Mouse (Mus musculus) kidney, adult 8-10 months (tissue): ENCODE measurements around the gene Tns1.

Experiments
- DNase-seq, 2 experiments: peaks; one replicate each; pipeline ENCODE4 v3.0.0; 2022

Tns1 gene

GRCm38 (mm10) chr1:73985611-73986010, 138.6 kb downstream of the Tns1 start:
- DNase-seq: no peak

GRCm38 (mm10) chr1:73979214-73979613, 145.0 kb downstream of the Tns1 start:
- DNase-seq: no peak

GRCm38 (mm10) chr1:73978576-73978975, 145.7 kb downstream of the Tns1 start:
- no peak for DNase-seq

GRCm38 (mm10) chr1:73973992-73974391, 150.3 kb downstream of the Tns1 start:
- no peak for DNase-seq

- DNase-seq: no peak
These were observed 151.5 kb downstream of the Tns1 start for GRCm38 (mm10) chr1:73972726-73973125.

GRCm38 (mm10) chr1:73970161-73970730, 154.0 kb downstream of the Tns1 start:
- DNase-seq: no peak

- peak; percentile 58 to 65 for DNase-seq
These were observed 155.3 kb downstream of the Tns1 start for GRCm38 (mm10) chr1:73968712-73969511.

GRCm38 (mm10) chr1:73966411-73967238, 157.6 kb downstream of the Tns1 start:
- DNase-seq: peak; percentile 73 to 82

- DNase-seq: no peak
These were observed 160.0 kb downstream of the Tns1 start for GRCm38 (mm10) chr1:73964151-73964743.

GRCm38 (mm10) chr1:73963626-73964025, 160.6 kb downstream of the Tns1 start:
- DNase-seq: peak; percentile 73 to 78

- DNase-seq: peak; percentile 80 to 82
These were observed 161.4 kb downstream of the Tns1 start for GRCm38 (mm10) chr1:73962668-73963371.

GRCm38 (mm10) chr1:73962049-73962448, 162.2 kb downstream of the Tns1 start:
- DNase-seq: no peak

- DNase-seq: no peak
These were observed 164.5 kb downstream of the Tns1 start for GRCm38 (mm10) chr1:73959758-73960157.

GRCm38 (mm10) chr1:73959344-73959743, 164.9 kb downstream of the Tns1 start:
- no peak for DNase-seq

- no peak for DNase-seq
These were observed 165.9 kb downstream of the Tns1 start for GRCm38 (mm10) chr1:73958210-73958983.

GRCm38 (mm10) chr1:73957428-73957827, 166.8 kb downstream of the Tns1 start:
- no peak for DNase-seq

GRCm38 (mm10) chr1:73956320-73956719, 167.9 kb downstream of the Tns1 start:
- no peak for DNase-seq

- DNase-seq: peak; percentile 52 to 69
These were observed 168.9 kb downstream of the Tns1 start for GRCm38 (mm10) chr1:73955259-73955842.

GRCm38 (mm10) chr1:73954614-73955013, 169.6 kb downstream of the Tns1 start:
- peak; percentile 59 to 65 for DNase-seq

- no peak for DNase-seq
These were observed 170.2 kb downstream of the Tns1 start for GRCm38 (mm10) chr1:73954015-73954408.

GRCm38 (mm10) chr1:73953317-73954014, 170.8 kb downstream of the Tns1 start:
- no peak for DNase-seq
